Mouse (Mus musculus) MEL (cell line): ENCODE data around the gene Cpne9. TPM values are rescaled to one million over a fixed set of nuclear protein-coding genes. Genes with fewer than 3 reads are reported as not detected.

ENCODE experiments used
- DNase-seq: peaks from one replicate; pipeline ENCODE4 v3.0.0; 2011; ENCODE audit warnings: low read depth, low spot score
- H3K27ac ChIP-seq: 2 replicates; pipeline ENCODE4 v1.5.1; 2012; ENCODE audit warnings: low read depth, mild to moderate bottlenecking, control low read depth, low read length, moderate library complexity; ENCODE audit not compliant: control insufficient read depth
- H3K27me3 ChIP-seq, 2 experiments: fragments of 150-350 bp in 1 of 2; sonication (generic) in 1 of 2; 2 replicates each; pipeline ENCODE4 v1.6.1; 2012; ENCODE audit warnings: low read length in 2 of 2, mild to moderate bottlenecking in 2 of 2, improper control_type of control experiment in 1 of 2, moderate library complexity in 1 of 2; ENCODE audit not compliant: insufficient read depth in 2 of 2, control insufficient read depth in 1 of 2
- H3K36me3 ChIP-seq, 2 experiments: 2 replicates each; pipeline ENCODE4 v1.6.1; 2012 to 2014; ENCODE audit warnings: low read length in 2 of 2, improper control_type of control experiment in 1 of 2, inconsistent platforms in 1 of 2, mild to moderate bottlenecking in 1 of 2; ENCODE audit not compliant: insufficient read depth in 2 of 2, control insufficient read depth in 1 of 2
- H3K4me1 ChIP-seq, 2 experiments: fragments of 150-350 bp in 1 of 2; sonication (generic) in 1 of 2; 2 replicates each; pipeline ENCODE4 v1.6.1; 2012; ENCODE audit warnings: low read length in 2 of 2, improper control_type of control experiment in 1 of 2, mild to moderate bottlenecking in 1 of 2; ENCODE audit not compliant: insufficient read depth in 2 of 2, control insufficient read depth in 1 of 2
- H3K4me3 ChIP-seq, 2 experiments: fragments of 150-350 bp in 1 of 2; sonication (generic) in 1 of 2; 2 replicates each; pipeline ENCODE4 v1.5.1; 2012; ENCODE audit warnings: low read depth in 2 of 2, low read length in 2 of 2, mild to moderate bottlenecking in 2 of 2, moderate library complexity in 2 of 2, control low read depth in 1 of 2, improper control_type of control experiment in 1 of 2; ENCODE audit not compliant: control insufficient read depth in 1 of 2, insufficient read depth in 1 of 2
- H3K79me2 ChIP-seq: 2 replicates; pipeline ENCODE4 v1.6.1; 2012; ENCODE audit warnings: mild to moderate bottlenecking, low read length, moderate library complexity; ENCODE audit not compliant: control insufficient read depth, poor library complexity, insufficient read depth
- H3K9ac ChIP-seq: 2 replicates; pipeline ENCODE4 v1.6.1; 2012; ENCODE audit warnings: low read depth, mild to moderate bottlenecking, control low read depth, low read length, moderate library complexity; ENCODE audit not compliant: control insufficient read depth, poor library complexity, severe bottlenecking
- H3K9me3 ChIP-seq: fragments of 150-350 bp; sonication (generic); replicated peaks from 2 replicates; pipeline ENCODE4 v1.6.1; 2012; ENCODE audit warnings: mild to moderate bottlenecking, low read length, improper control_type of control experiment, moderate library complexity; ENCODE audit not compliant: insufficient read depth
- CHD1 ChIP-seq: IDR thresholded peaks from 2 replicates; pipeline ENCODE4 v1.6.1; 2012; ENCODE audit warnings: low read depth, mild to moderate bottlenecking, inconsistent platforms, low read length, improper control_type of control experiment
- CTCF ChIP-seq, 3 experiments: IDR thresholded peaks in 2 of 3; conservative IDR thresholded peaks in 1 of 3; 2 replicates each; pipeline ENCODE4 v1.5.1; 2011 to 2012; ENCODE audit warnings: low read length in 3 of 3, low read depth in 2 of 3, mild to moderate bottlenecking in 2 of 3, improper control_type of control experiment in 1 of 3, inconsistent platforms in 1 of 3, mixed read lengths in 1 of 3, moderate library complexity in 1 of 3; ENCODE audit not compliant: control insufficient read depth in 1 of 3, insufficient read depth in 1 of 3, poor library complexity in 1 of 3, severe bottlenecking in 1 of 3
- EP300 ChIP-seq, 2 experiments: IDR thresholded peaks; 2 replicates each; pipeline ENCODE4 v1.6.1; 2011; ENCODE audit warnings: improper control_type of control experiment in 2 of 2, low read length in 2 of 2, low read depth in 1 of 2, mild to moderate bottlenecking in 1 of 2
- HCFC1 ChIP-seq: IDR thresholded peaks from 2 replicates; pipeline ENCODE4 v1.6.1; 2012; ENCODE audit warnings: low read depth, mild to moderate bottlenecking, inconsistent platforms, low read length, improper control_type of control experiment, moderate library complexity
- MAFK ChIP-seq: IDR thresholded peaks from 2 replicates; pipeline ENCODE4 v1.6.1; 2011; ENCODE audit warnings: low read depth, mild to moderate bottlenecking, low read length, improper control_type of control experiment, borderline replicate concordance
- POLR2A ChIP-seq, 2 experiments: IDR thresholded peaks; 2 replicates each; pipeline ENCODE4 v1.6.1; 2011 to 2012; ENCODE audit warnings: low read length in 2 of 2, mild to moderate bottlenecking in 2 of 2, control low read depth in 1 of 2, improper control_type of control experiment in 1 of 2, low read depth in 1 of 2, moderate library complexity in 1 of 2; ENCODE audit not compliant: control insufficient read depth in 1 of 2, insufficient read depth in 1 of 2, poor library complexity in 1 of 2
- POLR2AphosphoS5 ChIP-seq: IDR thresholded peaks from 2 replicates; pipeline ENCODE4 v1.6.1; 2012; ENCODE audit warnings: low read depth, borderline replicate concordance, mild to moderate bottlenecking, inconsistent platforms, low read length, moderate library complexity, mixed read lengths
- RAD21 ChIP-seq: IDR thresholded peaks from 2 replicates; pipeline ENCODE4 v1.6.1; 2011; ENCODE audit warnings: mild to moderate bottlenecking, low read depth, low read length, improper control_type of control experiment
- SMC3 ChIP-seq: IDR thresholded peaks from 2 replicates; pipeline ENCODE4 v1.6.1; 2011; ENCODE audit warnings: low read depth, low read length, improper control_type of control experiment
- TAL1 ChIP-seq: IDR thresholded peaks from 2 replicates; pipeline ENCODE4 v1.6.1; 2012; ENCODE audit warnings: mild to moderate bottlenecking, inconsistent platforms, low read length, moderate library complexity, mixed read lengths
- UBTF ChIP-seq: IDR thresholded peaks from 2 replicates; pipeline ENCODE4 v1.6.1; 2012; ENCODE audit warnings: low read depth, mild to moderate bottlenecking, inconsistent platforms, low read length, improper control_type of control experiment, moderate library complexity, borderline replicate concordance; ENCODE audit not compliant: insufficient read depth
- USF2 ChIP-seq, 2 experiments: IDR thresholded peaks; 2 replicates each; pipeline ENCODE4 v1.6.1; 2011 to 2012; ENCODE audit warnings: improper control_type of control experiment in 2 of 2, low read length in 2 of 2, borderline replicate concordance in 1 of 2, inconsistent platforms in 1 of 2, low read depth in 1 of 2, mild to moderate bottlenecking in 1 of 2; ENCODE audit not compliant: insufficient read depth in 1 of 2
- ZC3H11A ChIP-seq: IDR thresholded peaks from 2 replicates; pipeline ENCODE4 v1.6.1; 2012; ENCODE audit warnings: low read depth, mild to moderate bottlenecking, inconsistent platforms, low read length, improper control_type of control experiment
- ZKSCAN1 ChIP-seq: IDR thresholded peaks from 2 replicates; pipeline ENCODE4 v1.6.1; 2012; ENCODE audit warnings: low read depth, mild to moderate bottlenecking, inconsistent platforms, low read length, improper control_type of control experiment, moderate library complexity
- polyA plus RNA-seq, 2 experiments: library from polyadenylated mRNA; stranded (reverse) in 1 of 2; unstranded in 1 of 2; fragments of >175 nt in 1 of 2; fragments of >200 nt in 1 of 2; gene quantifications; 2 replicates each; pipeline versions ENCODE4 v1.2.1 to v1.2.4; 2012; ENCODE audit warnings: low replicate concordance in 2 of 2, low read depth in 1 of 2; ENCODE audit not compliant: insufficient read length in 2 of 2, insufficient read depth in 1 of 2, missing spikeins in 1 of 2
- total RNA-seq: library from RNA; depleted of rRNA; stranded (reverse); fragments of 300-350 nt; gene quantifications from 2 replicates; pipeline ENCODE4 v1.2.3, GENCODE M21; 2012

The Cpne9 gene
- total and polyA plus RNA-seq, 3 experiments = 1.3 to 1.6 TPM; not detected in 1

- Histone ChIP-seq H3K4me3 (peak overlapping the region; percentile 71 to 97), H3K9ac (peak overlapping the region; percentile 99), H3K27ac (peak overlapping the region; percentile 99; the same call in 1 of the 2 replicates), H3K79me2 (peaks cover 38% of the 10 kb centered on the region), H3K4me1 (peaks cover 13 to 15% of the 10 kb centered on the region in 2 experiments), H3K27me3 (no peaks in the 10 kb centered on the region), H3K36me3 (peaks cover 16% of the 10 kb centered on the region in 2 experiments), H3K9me3 (no peaks in the 10 kb centered on the region)
- no peak for DNase-seq
- TF ChIP-seq CHD1 (no peak), UBTF (no peak), USF2 (IDR thresholded peaks at IDR 0.05; ENCODE audit: borderline replicate concordance in 1 of 2, insufficient read depth in 1 of 2, low read depth in 1 of 2, low read length in 2 of 2) (no peak), POLR2AphosphoS5 (no peak), SMC3 (peak; percentile 24), CTCF (IDR thresholded peaks at IDR 0.05 in 2 of 3, conservative IDR thresholded peaks at IDR 0.05 in 1 of 3; ENCODE audit: control insufficient read depth in 1 of 3, insufficient read depth in 1 of 3, low read depth in 2 of 3, low read length in 3 of 3, poor library complexity in 1 of 3, severe bottlenecking in 1 of 3) (peak in 2 of 3 experiments; percentile 20 to 26; a peak in 3 of 6 replicates), RAD21 (peak; percentile 38), POLR2A (IDR thresholded peaks at IDR 0.05; ENCODE audit: control insufficient read depth in 1 of 2, insufficient read depth in 1 of 2, low read depth in 1 of 2, low read length in 2 of 2, poor library complexity in 1 of 2) (no peak)
These were observed 26.0 kb downstream of the Cpne9 start for GRCm38 (mm10) chr6:113308141-113308540.

DNA sequence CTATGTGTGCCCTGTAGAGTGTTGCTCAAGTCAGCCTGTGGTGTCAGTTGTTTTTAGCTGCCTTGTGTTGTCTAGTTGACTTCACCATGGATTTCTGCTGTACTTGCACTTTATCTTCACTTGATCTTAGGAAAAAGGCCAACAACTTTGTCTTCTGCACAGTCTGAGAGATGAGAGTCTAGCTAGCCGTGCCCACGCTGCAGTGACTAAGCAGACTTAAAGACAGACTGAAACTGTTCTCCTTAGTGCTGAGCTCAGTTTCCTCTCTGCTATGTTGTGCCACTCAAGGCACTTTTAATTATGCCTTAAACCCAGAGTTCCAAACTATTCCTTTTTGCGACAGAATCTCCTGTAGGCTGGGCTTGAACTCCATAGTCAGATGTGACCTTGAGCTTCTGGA, 33.9 kb downstream of the Cpne9 start:
- Histone ChIP-seq H3K27ac (no peak overlapping the region), H3K79me2 (peaks cover 3% of the 10 kb centered on the region), H3K36me3 (peaks cover 0 to 23% of the 10 kb centered on the region in 2 experiments; a peak in 3 of 4 replicates), H3K9me3 (no peaks in the 10 kb centered on the region), H3K4me1 (no peaks in the 10 kb centered on the region), H3K27me3 (no peaks in the 10 kb centered on the region), H3K4me3 (no peak overlapping the region), H3K9ac (no peak overlapping the region)
- DNase-seq = no peak
- TF ChIP-seq MAFK (no peak), CHD1 (no peak), CTCF (IDR thresholded peaks at IDR 0.05 in 2 of 3, conservative IDR thresholded peaks at IDR 0.05 in 1 of 3; ENCODE audit: control insufficient read depth in 1 of 3, insufficient read depth in 1 of 3, low read depth in 2 of 3, low read length in 3 of 3, poor library complexity in 1 of 3, severe bottlenecking in 1 of 3) (no peak), TAL1 (no peak), HCFC1 (no peak), EP300 (IDR thresholded peaks at IDR 0.05; ENCODE audit: low read depth in 1 of 2, low read length in 2 of 2) (no peak), ZKSCAN1 (no peak), POLR2A (IDR thresholded peaks at IDR 0.05; ENCODE audit: control insufficient read depth in 1 of 2, insufficient read depth in 1 of 2, low read depth in 1 of 2, low read length in 2 of 2, poor library complexity in 1 of 2) (no peak), RAD21 (no peak), ZC3H11A (no peak)
